In genomic region chr6:86550587-86550986, GRCm38 (mm10) we compare ENCODE assay signal across 30 mouse cellular contexts. TPM values are rescaled to one million over a fixed set of nuclear protein-coding genes. Genes with fewer than 3 reads are reported as not detected.
A peak's percentile ranks its signal among the peaks of the same experiment; 100 is the strongest.
DNase-seq lines count a peak whose midpoint lies in the region; ATAC-seq and TF ChIP-seq lines count a peak whose summit lies in the region.
"Had no signal": no experiment of that assay in that cellular context is flagged by ENCODE, and none has a peak within 500 bp of the region (broad histone marks: within the 10 kb centered on the region; RNA-seq: fewer than 3 reads in every experiment).

No protein-coding gene starts in this region.

- TF ChIP-seq EP300 in liver, postnatal 0 days (IDR thresholded peaks at IDR 0.05; ENCODE audit: low read depth), result no peak

- H3K27ac ChIP-seq in forebrain, postnatal 0 days (ENCODE audit: low read depth, low read length), result no peak overlapping the region
- no peak overlapping the region for H3K27ac ChIP-seq in forebrain, embryonic 11.5 days (ENCODE audit: low read depth, low read length)
- H3K27ac ChIP-seq in hindbrain, postnatal 0 days, result peak overlapping the region; percentile 56; the same call in 1 of the 2 replicates
- H3K27ac ChIP-seq in hindbrain, embryonic 12.5 days, result no peak overlapping the region
- no peak overlapping the region for H3K27ac ChIP-seq in liver, postnatal 0 days (ENCODE audit: low read depth)
- no peak overlapping the region for H3K27ac ChIP-seq in liver, embryonic 11.5 days (ENCODE audit: low read depth, low read length)
- no peak overlapping the region for H3K27ac ChIP-seq in midbrain, postnatal 0 days (ENCODE audit: low read depth, low read length)
- no peak overlapping the region for H3K27ac ChIP-seq in midbrain, embryonic 16.5 days (ENCODE audit: low read length)
- H3K27ac ChIP-seq: embryonic facial prominence, embryonic 13.5 days; embryonic facial prominence, embryonic 15.5 days; forebrain, embryonic 10.5 days; forebrain, embryonic 13.5 days; forebrain, embryonic 15.5 days had no signal

- H3K27me3 ChIP-seq in forebrain, postnatal 0 days (ENCODE audit: insufficient read depth, low read length), result no peaks in the 10 kb centered on the region
- no peaks in the 10 kb centered on the region for H3K27me3 ChIP-seq in forebrain, embryonic 11.5 days (ENCODE audit: control insufficient read depth, insufficient read depth, low read length)
- no peaks in the 10 kb centered on the region for H3K27me3 ChIP-seq in hindbrain, postnatal 0 days (ENCODE audit: insufficient read depth, low read length)
- no peaks in the 10 kb centered on the region for H3K27me3 ChIP-seq in hindbrain, embryonic 12.5 days
- H3K27me3 ChIP-seq in liver, postnatal 0 days (ENCODE audit: insufficient read depth, low read length), result no peaks in the 10 kb centered on the region
- H3K27me3 ChIP-seq in liver, embryonic 11.5 days (replicated peaks; ENCODE audit: control insufficient read depth, insufficient read depth, low read length), result no peaks in the 10 kb centered on the region
- no peaks in the 10 kb centered on the region for H3K27me3 ChIP-seq in midbrain, postnatal 0 days (ENCODE audit: insufficient read depth, low read length)
- H3K27me3 ChIP-seq in midbrain, embryonic 16.5 days (ENCODE audit: control insufficient read depth, insufficient read depth, low read depth, low read length), result no peaks in the 10 kb centered on the region
- H3K27me3 ChIP-seq: CH12.LX; embryonic facial prominence, embryonic 13.5 days; embryonic facial prominence, embryonic 15.5 days; forebrain, embryonic 13.5 days; forebrain, embryonic 15.5 days; Patski had no signal

- no peaks in the 10 kb centered on the region for H3K9me3 ChIP-seq in forebrain, postnatal 0 days (ENCODE audit: low read length)
- H3K9me3 ChIP-seq in forebrain, embryonic 11.5 days (ENCODE audit: control insufficient read depth, low read length), result no peaks in the 10 kb centered on the region
- H3K9me3 ChIP-seq in hindbrain, postnatal 0 days (ENCODE audit: low read length), result no peaks in the 10 kb centered on the region
- H3K9me3 ChIP-seq in hindbrain, embryonic 12.5 days (replicated peaks), result no peaks in the 10 kb centered on the region
- no peaks in the 10 kb centered on the region for H3K9me3 ChIP-seq in liver, postnatal 0 days (ENCODE audit: low read length)
- no peaks in the 10 kb centered on the region for H3K9me3 ChIP-seq in liver, embryonic 11.5 days (ENCODE audit: control insufficient read depth, low read length)
- H3K9me3 ChIP-seq in midbrain, postnatal 0 days (ENCODE audit: low read length), result no peaks in the 10 kb centered on the region
- no peaks in the 10 kb centered on the region for H3K9me3 ChIP-seq in midbrain, embryonic 16.5 days (replicated peaks; ENCODE audit: control insufficient read depth, low read length, poor library complexity, severe bottlenecking)
- H3K9me3 ChIP-seq: embryonic facial prominence, embryonic 13.5 days; embryonic facial prominence, embryonic 15.5 days; forebrain, embryonic 10.5 days; forebrain, embryonic 13.5 days; forebrain, embryonic 15.5 days; G1E had no signal

- H3K4me2 ChIP-seq in forebrain, postnatal 0 days (ENCODE audit: low read depth), result no peak overlapping the region
- no peak overlapping the region for H3K4me2 ChIP-seq in forebrain, embryonic 11.5 days (ENCODE audit: low read depth, low read length, severe bottlenecking)
- no peak overlapping the region for H3K4me2 ChIP-seq in hindbrain, postnatal 0 days (ENCODE audit: low read depth, low read length)
- H3K4me2 ChIP-seq in hindbrain, embryonic 12.5 days (replicated peaks), result no peak overlapping the region
- H3K4me2 ChIP-seq in liver, postnatal 0 days (ENCODE audit: low read depth, low read length), result peak overlapping the region; percentile 34; the same call in 1 of the 2 replicates
- H3K4me2 ChIP-seq in liver, embryonic 11.5 days, result no peak overlapping the region
- no peak overlapping the region for H3K4me2 ChIP-seq in midbrain, postnatal 0 days (ENCODE audit: low read depth, low read length, poor library complexity, severe bottlenecking)
- no peak overlapping the region for H3K4me2 ChIP-seq in midbrain, embryonic 16.5 days (ENCODE audit: low read length)
- H3K4me2 ChIP-seq: embryonic facial prominence, embryonic 13.5 days; embryonic facial prominence, embryonic 15.5 days; forebrain, embryonic 13.5 days; forebrain, embryonic 15.5 days had no signal

- no peak for DNase-seq in forebrain, postnatal 0 days
- DNase-seq in forebrain, embryonic 11.5 days (ENCODE audit: low spot score), result no peak
- DNase-seq in hindbrain, postnatal 0 days (ENCODE audit: low spot score), result no peak
- no peak for DNase-seq in liver, postnatal 0 days
- DNase-seq in liver, embryonic 11.5 days (ENCODE audit: low spot score), result no peak
- peak; percentile 13 for DNase-seq in midbrain, postnatal 0 days (ENCODE audit: low spot score)
- DNase-seq: adrenal gland, adult 8-10 months; adrenal gland, postnatal 14 days; adrenal gland, postnatal 36 days; B cell, adult 2 months; cerebellum, adult 11 months; cerebellum, adult 18-20 months; cerebellum, adult 8-10 months; cerebellum, adult 9-11 months; cerebellum, postnatal 14 days; cerebellum, postnatal 36 days; embryo, embryonic 11 days had no signal

- no peak overlapping the region for H3K4me3 ChIP-seq in forebrain, postnatal 0 days (ENCODE audit: low read depth, low read length)
- H3K4me3 ChIP-seq in forebrain, embryonic 11.5 days (ENCODE audit: low read depth, low read length), result no peak overlapping the region
- no peak overlapping the region for H3K4me3 ChIP-seq in hindbrain, postnatal 0 days (ENCODE audit: low read length)
- H3K4me3 ChIP-seq in hindbrain, embryonic 12.5 days, result no peak overlapping the region
- no peak overlapping the region for H3K4me3 ChIP-seq in liver, postnatal 0 days (ENCODE audit: low read depth, low read length)
- H3K4me3 ChIP-seq in liver, embryonic 11.5 days (ENCODE audit: low read depth, low read length), result no peak overlapping the region
- no peak overlapping the region for H3K4me3 ChIP-seq in midbrain, postnatal 0 days (ENCODE audit: low read depth, low read length)
- H3K4me3 ChIP-seq in midbrain, embryonic 16.5 days (ENCODE audit: low read depth, low read length), result no peak overlapping the region
- H3K4me3 ChIP-seq: embryonic facial prominence, embryonic 13.5 days; embryonic facial prominence, embryonic 15.5 days; erythroblast, embryonic 14.5 days; forebrain, embryonic 10.5 days; forebrain, embryonic 13.5 days; forebrain, embryonic 15.5 days had no signal

- no peak overlapping the region for H3K9ac ChIP-seq in forebrain, postnatal 0 days
- H3K9ac ChIP-seq in forebrain, embryonic 11.5 days (ENCODE audit: low read length), result no peak overlapping the region
- no peak overlapping the region for H3K9ac ChIP-seq in hindbrain, postnatal 0 days (replicated peaks; ENCODE audit: low read length)
- H3K9ac ChIP-seq in hindbrain, embryonic 12.5 days, result no peak overlapping the region
- H3K9ac ChIP-seq in liver, postnatal 0 days (replicated peaks), result no peak overlapping the region
- H3K9ac ChIP-seq in liver, embryonic 11.5 days (ENCODE audit: low read depth, low read length), result no peak overlapping the region
- no peak overlapping the region for H3K9ac ChIP-seq in midbrain, postnatal 0 days (replicated peaks; ENCODE audit: low read length, poor library complexity, severe bottlenecking)
- H3K9ac ChIP-seq in midbrain, embryonic 16.5 days (ENCODE audit: low read depth, low read length), result no peak overlapping the region
- H3K9ac ChIP-seq: embryonic facial prominence, embryonic 13.5 days; embryonic facial prominence, embryonic 15.5 days; forebrain, embryonic 13.5 days; forebrain, embryonic 15.5 days had no signal

- H3K36me3 ChIP-seq in forebrain, postnatal 0 days (ENCODE audit: insufficient read depth), result peaks cover 52% of the 10 kb centered on the region
- no peaks in the 10 kb centered on the region; the same call in 1 of the 2 replicates for H3K36me3 ChIP-seq in forebrain, embryonic 11.5 days (ENCODE audit: control insufficient read depth, insufficient read depth, low read length)
- peaks cover 27% of the 10 kb centered on the region; the same call in 1 of the 2 replicates for H3K36me3 ChIP-seq in hindbrain, postnatal 0 days (ENCODE audit: insufficient read depth, low read length)
- H3K36me3 ChIP-seq in hindbrain, embryonic 12.5 days, result peaks cover 67% of the 10 kb centered on the region
- H3K36me3 ChIP-seq in liver, postnatal 0 days (replicated peaks; ENCODE audit: insufficient read depth, low read length), result peaks cover 24% of the 10 kb centered on the region; the same call in 1 of the 2 replicates
- H3K36me3 ChIP-seq in liver, embryonic 11.5 days (ENCODE audit: control insufficient read depth, insufficient read depth, low read length), result peaks cover 17% of the 10 kb centered on the region; the same call in 1 of the 2 replicates
- peaks cover 12% of the 10 kb centered on the region; the same call in 1 of the 2 replicates for H3K36me3 ChIP-seq in midbrain, postnatal 0 days (ENCODE audit: insufficient read depth, low read length)
- H3K36me3 ChIP-seq in midbrain, embryonic 16.5 days (ENCODE audit: control insufficient read depth, insufficient read depth, low read length), result peaks cover 4% of the 10 kb centered on the region

- no peaks in the 10 kb centered on the region for H3K4me1 ChIP-seq in forebrain, postnatal 0 days (ENCODE audit: insufficient read depth)
- H3K4me1 ChIP-seq in forebrain, embryonic 11.5 days (replicated peaks; ENCODE audit: control insufficient read depth, insufficient read depth, low read length), result no peaks in the 10 kb centered on the region
- no peaks in the 10 kb centered on the region for H3K4me1 ChIP-seq in hindbrain, postnatal 0 days (ENCODE audit: insufficient read depth, low read length)
- H3K4me1 ChIP-seq in hindbrain, embryonic 12.5 days, result no peaks in the 10 kb centered on the region
- peaks cover 17% of the 10 kb centered on the region for H3K4me1 ChIP-seq in liver, postnatal 0 days (ENCODE audit: insufficient read depth)
- peaks cover 12% of the 10 kb centered on the region for H3K4me1 ChIP-seq in liver, embryonic 11.5 days (replicated peaks; ENCODE audit: control insufficient read depth, insufficient read depth, low read length)
- H3K4me1 ChIP-seq in midbrain, postnatal 0 days (ENCODE audit: insufficient read depth, low read length), result no peaks in the 10 kb centered on the region
- no peaks in the 10 kb centered on the region for H3K4me1 ChIP-seq in midbrain, embryonic 16.5 days (ENCODE audit: control insufficient read depth, insufficient read depth, low read length)
- H3K4me1 ChIP-seq: embryonic facial prominence, embryonic 13.5 days; embryonic facial prominence, embryonic 15.5 days; forebrain, embryonic 10.5 days; forebrain, embryonic 13.5 days; forebrain, embryonic 15.5 days had no signal

- ATAC-seq in forebrain, postnatal 0 days, result peak; percentile 25; the same call in 1 of the 2 replicates
- no peak for ATAC-seq in forebrain, embryonic 11.5 days (replicated peaks; ENCODE audit: low FRiP score)
- peak; percentile 58; the same call in 1 of the 2 replicates for ATAC-seq in hindbrain, postnatal 0 days
- ATAC-seq in hindbrain, embryonic 12.5 days (ENCODE audit: low FRiP score), result no peak
- ATAC-seq in liver, postnatal 0 days, result no peak
- no peak for ATAC-seq in liver, embryonic 11.5 days (replicated peaks; ENCODE audit: low FRiP score)
- no peak; the same call in 1 of the 2 replicates for ATAC-seq in midbrain, postnatal 0 days (ENCODE audit: low FRiP score)
- ATAC-seq in midbrain, embryonic 16.5 days, result no peak
- ATAC-seq: activated CD4-positive, CD25-positive, alpha-beta regulatory T cell, adult 4 months; CD4-positive, CD25-positive, alpha-beta regulatory T cell, adult 4 months; forebrain, embryonic 13.5 days; forebrain, embryonic 15.5 days; Patski had no signal

- 21% methylated on average over 1 of the region's 1 CpGs for WGBS in forebrain, postnatal 0 days
- 47% methylated on average over 1 of the region's 1 CpGs for WGBS in forebrain, embryonic 11.5 days
- 29% methylated on average over 1 of the region's 1 CpGs for WGBS in hindbrain, postnatal 0 days
- WGBS in hindbrain, embryonic 12.5 days, result 68% methylated on average over 1 of the region's 1 CpGs
- 75% methylated on average over 1 of the region's 1 CpGs for WGBS in liver, postnatal 0 days (ENCODE audit: insufficient replicate concordance)
- WGBS in liver, embryonic 11.5 days, result 85% methylated on average over 1 of the region's 1 CpGs
- WGBS in midbrain, postnatal 0 days, result 40% methylated on average over 1 of the region's 1 CpGs
- WGBS in midbrain, embryonic 16.5 days, result 17% methylated on average over 1 of the region's 1 CpGs

- TF ChIP-seq CTCF in forebrain, postnatal 0 days (IDR thresholded peaks at IDR 0.05; ENCODE audit: low read depth), result no peak
- no peak for TF ChIP-seq CTCF in hindbrain, postnatal 0 days (IDR thresholded peaks at IDR 0.05; ENCODE audit: low read depth)
- TF ChIP-seq CTCF in liver, postnatal 0 days (IDR thresholded peaks at IDR 0.05; ENCODE audit: low read depth), result no peak
- TF ChIP-seq CTCF in midbrain, postnatal 0 days (IDR thresholded peaks at IDR 0.05), result no peak

RNA-seq across cellular contexts. Expression of gene Pcbp1, which starts 24.5 kb away (rescaled TPM):
- total RNA-seq in forebrain, postnatal 0 days (2014; rRNA removed), result 45.7 and 49.3 TPM in 2 replicates
- polyA plus RNA-seq in forebrain, postnatal 0 days (2015; fragmentation: Nextera tagmentation; extraction: Ambion mirVana), result 340 and 351 TPM in 2 replicates
- 573 and 583 TPM in 2 replicates for polyA plus RNA-seq in forebrain, embryonic 11.5 days (2014; fragmentation: Nextera tagmentation; extraction: Ambion mirVana)
- total RNA-seq in hindbrain, postnatal 0 days (2014; rRNA removed), result 61.7 and 71.3 TPM in 2 replicates
- 300 and 303 TPM in 2 replicates for polyA plus RNA-seq in hindbrain, postnatal 0 days (2015; fragmentation: Nextera tagmentation; extraction: Ambion mirVana)
- polyA plus RNA-seq in hindbrain, embryonic 12.5 days (2016; fragmentation: Nextera tagmentation; extraction: Ambion mirVana), result 557 and 561 TPM in 2 replicates
- 206 and 208 TPM in 2 replicates for polyA plus RNA-seq in liver, postnatal 0 days (2015; fragmentation: Nextera tagmentation; extraction: Ambion mirVana)
- polyA plus RNA-seq in liver, embryonic 11.5 days (2014; fragmentation: Nextera tagmentation; extraction: Ambion mirVana), result 543 and 554 TPM in 2 replicates
- 51.7 and 72.8 TPM in 2 replicates for total RNA-seq in midbrain, postnatal 0 days (2014; rRNA removed)
- 264 and 292 TPM in 2 replicates for polyA plus RNA-seq in midbrain, postnatal 0 days (2015; fragmentation: Nextera tagmentation; extraction: Ambion mirVana)
- polyA plus RNA-seq in midbrain, embryonic 16.5 days (2015; fragmentation: Nextera tagmentation; extraction: Ambion mirVana), result 190 and 269 TPM in 2 replicates

Comparison
In these comparisons a context has a peak if more than half of its experiments do, and no peak if none do; other contexts are left out.
1. ATAC-seq: peak in forebrain, postnatal 0 days (single experiment) and hindbrain, postnatal 0 days (single experiment); none in forebrain, embryonic 11.5 days (single experiment), hindbrain, embryonic 12.5 days (single experiment), liver, postnatal 0 days (single experiment), liver, embryonic 11.5 days (single experiment), midbrain, postnatal 0 days (single experiment) and midbrain, embryonic 16.5 days (single experiment).